ENCODE assay signal across 8 mouse cellular contexts in genomic region chr17:8461568-8461967, GRCm38 (mm10). TPM values are rescaled to one million over a fixed set of nuclear protein-coding genes. Genes with fewer than 3 reads are reported as not detected.
DNase-seq lines count a peak whose midpoint lies in the region; ATAC-seq lines count a peak whose summit lies in the region.

No protein-coding gene starts in this region.

- peak; percentile 11 to 41 for DNase-seq in heart, adult 18-20 months
- DNase-seq in heart, adult 9 months (ENCODE audit: low spot score in 2 of 2) = no peak
- peak; percentile 36 for DNase-seq in ovary, postnatal 36 days (ENCODE audit: low spot score)
- no peak for DNase-seq in ovary, adult 18-20 months (ENCODE audit: low spot score)
- peak; percentile 72 for DNase-seq in brain, adult 2 months (ENCODE audit: low read depth, low spot score)
- peak; percentile 74 for DNase-seq in kidney, postnatal 10 days
- peak; percentile 57 for DNase-seq in naive thymus-derived CD4-positive, alpha-beta T cell, adult 2 months (ENCODE audit: low read depth)

- no peak for ATAC-seq in inflammation-experienced regulatory T-cells, adult 6 months

RNA-seq across cellular contexts. Expression of gene T, which starts 27.3 kb away (rescaled TPM):
- total RNA-seq in heart, adult 18-20 months (2021) = not detected
- polyA plus RNA-seq in inflammation-experienced regulatory T-cells, adult 6 months (2017; shearing (Covaris generic)) = not detected

Comparison
In these comparisons a context has a peak if more than half of its experiments do, and no peak if none do; other contexts are left out.
1. DNase-seq: peak in heart, adult 18-20 months (2 of 2), ovary, postnatal 36 days (single experiment), brain, adult 2 months (single experiment), kidney, postnatal 10 days (single experiment) and naive thymus-derived CD4-positive, alpha-beta T cell, adult 2 months (single experiment); none in heart, adult 9 months (0 of 2) and ovary, adult 18-20 months (single experiment).